Mouse (Mus musculus) CD4-positive, CD25-positive, alpha-beta regulatory T cell, adult 4 months (primary cell): ENCODE data around the gene Gm3739. TPM values are rescaled to one million over a fixed set of nuclear protein-coding genes. Genes with fewer than 3 reads are reported as not detected.
"Not testable (repeated sequence)": the region's sequence is repeated elsewhere in the genome, so short reads cannot be mapped to it uniquely, and the experiment has no call there.

Experiments used
- ATAC-seq: one replicate; pipeline ENCODE4 v1.8.0; 2017
- polyA plus RNA-seq, 2 experiments: library from polyadenylated mRNA; unstranded; fragments of 100-300 nt; shearing (Covaris generic); gene quantifications; one replicate each; pipeline ENCODE4 v1.2.1; 2017

Gm3739 gene
- polyA plus RNA-seq = 10 to 100 TPM; 13.8 to 15.0 TPM

DNA sequence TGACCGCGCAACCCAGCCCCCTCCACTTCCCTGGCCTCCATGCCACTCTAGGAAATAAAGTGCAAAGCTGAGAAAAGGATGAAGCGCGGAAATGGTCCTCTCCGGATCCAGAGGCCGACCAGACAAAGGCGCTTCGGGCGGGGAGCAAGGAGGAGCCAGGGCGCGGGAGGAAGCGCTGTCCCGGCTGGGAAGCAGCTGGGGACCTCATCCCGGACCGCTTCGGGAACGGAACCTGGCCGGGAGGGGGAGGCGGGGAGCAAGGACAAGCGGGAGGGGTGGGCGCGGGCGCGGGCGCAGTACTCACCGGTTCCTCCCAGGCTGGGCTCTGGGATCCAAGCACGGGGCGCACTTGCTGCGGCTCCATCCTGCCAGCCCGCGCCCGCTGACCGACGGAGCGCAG lies at the start of gene Gm3739:
TSS of gene Gm3739 (minus strand) at position 389 of the 400 bp plus-strand sequence.
- ATAC-seq = not testable (repeated sequence)

- ATAC-seq = not testable (repeated sequence)
These were observed 17.4 kb upstream of the Gm3739 start, which contains the start of gene Gm5797 for GRCm38 (mm10) chr14:7332295-7332694. Gm5797 (minus strand) TSS chr14:7332395.

DNA sequence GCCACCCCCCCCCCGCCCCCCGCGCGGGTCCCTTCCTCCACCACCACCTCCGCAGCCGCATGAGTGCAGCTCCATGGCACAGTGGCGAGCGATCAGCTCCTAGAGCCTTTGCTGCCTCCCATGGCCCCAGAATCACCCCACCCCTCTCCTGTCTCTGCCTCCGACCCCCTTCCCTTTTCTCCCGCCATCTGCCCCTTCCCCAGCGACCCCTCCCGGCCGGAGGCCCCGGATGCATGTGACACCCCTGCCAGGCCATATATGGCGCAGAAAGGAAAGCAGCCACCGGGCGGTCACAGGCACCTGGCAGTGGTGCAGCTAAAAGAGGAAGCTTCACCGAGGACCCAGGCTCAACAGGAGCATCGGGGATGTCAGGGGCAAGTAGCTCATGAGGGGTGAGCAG lies 244 bp upstream of the Gm3739 start:
- peak; percentile 45 for ATAC-seq

GRCm38 (mm10) chr14:7264614-7265013 lies 50.2 kb downstream of the Gm3739 start, which contains the start of gene Gm3727:
Gm3727 (minus strand) TSS chr14:7264714.
- ATAC-seq = not testable (repeated sequence)

Other genes starting within 250 kb of the Gm3739 start
- gene Gm3696, start 214.4 kb downstream of the Gm3739 start, polyA plus RNA-seq = 1 to 10 TPM; 1.4 to 5.7 TPM
- gene Gm6676, start 189.6 kb downstream of the Gm3739 start, polyA plus RNA-seq = not detected
- gene Gm3512, start 140.5 kb downstream of the Gm3739 start, polyA plus RNA-seq = 10 to 100 TPM in 1 of 2 experiments, 1 to 10 TPM in 1; 9.1 to 12.3 TPM
- not detected for gene Gm16434, start 120.5 kb downstream of the Gm3739 start, polyA plus RNA-seq
- not detected for gene Gm3727, start 50.3 kb downstream of the Gm3739 start, polyA plus RNA-seq
- not detected for gene Gm5797, start 17.3 kb upstream of the Gm3739 start, polyA plus RNA-seq
- not detected for gene Gm8374, start 50.1 kb upstream of the Gm3739 start, polyA plus RNA-seq
- not detected for gene Gm3755, start 135.9 kb upstream of the Gm3739 start, polyA plus RNA-seq
- 10 to 100 TPM; 13.7 to 19.4 TPM for gene Gm3752, start 168.7 kb upstream of the Gm3739 start, polyA plus RNA-seq